In the genomic region with DNA sequence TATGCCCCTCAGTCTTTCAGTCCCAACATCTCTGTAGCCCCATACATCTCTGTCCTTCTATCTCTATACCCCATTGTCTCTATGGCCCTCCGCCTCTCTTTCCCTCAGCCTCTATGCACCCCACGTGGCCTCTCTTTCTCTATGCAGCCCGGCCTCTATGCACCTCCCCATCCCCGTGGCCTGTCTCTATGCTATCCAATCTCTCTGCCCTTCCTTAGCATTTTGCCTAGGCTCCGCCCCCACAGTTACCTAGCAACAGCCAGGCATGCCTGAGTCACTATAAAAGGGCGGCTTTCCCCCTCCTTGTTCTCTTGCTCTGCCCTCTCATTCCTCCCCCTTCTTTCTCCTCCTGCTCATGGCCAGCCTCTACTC, we compare ENCODE assay signal across 8 mouse cellular contexts. TPM values are rescaled to one million over a fixed set of nuclear protein-coding genes. Genes with fewer than 3 reads are reported as not detected.
DNase-seq lines count a peak whose midpoint lies in the region; ATAC-seq and TF ChIP-seq lines count a peak whose summit lies in the region.

No protein-coding gene starts in this region.

- CTCF ChIA-PET in Patski (lab: Charles Lee) = no interaction called here

- H3K4me1 ChIP-seq in hindbrain, embryonic 13.5 days (replicated peaks) = no peaks in the 10 kb centered on the region

- peak overlapping the region; percentile 90 for H3K27ac ChIP-seq in hindbrain, embryonic 13.5 days

- H3K9ac ChIP-seq in hindbrain, embryonic 13.5 days = peak overlapping the region; percentile 69

- POLR2A ChIA-PET in Patski (lab: Charles Lee) = no interaction called here

- 23% methylated on average over 6 of the region's 6 CpGs for WGBS in hindbrain, embryonic 13.5 days

- in situ Hi-C loops in Patski (cut with MboI; ENCODE audit: low pct_unique_long_range_greater_than_20kb) = no loop called here

- no peak for TF ChIP-seq CTCF in Patski (IDR thresholded peaks at IDR 0.05)

- H3K27me3 ChIP-seq in Patski = peaks cover 16% of the 10 kb centered on the region
- H3K27me3 ChIP-seq in hindbrain, embryonic 13.5 days = no peaks in the 10 kb centered on the region

- DNase-seq in Patski (ENCODE audit: low read depth, low spot score) = no peak
- peak; percentile 80 to 88 for DNase-seq in cerebellum, postnatal 14 days
- DNase-seq in frontal cortex, postnatal 14 days (ENCODE audit: low spot score in 2 of 2) = peak; percentile 44 to 68
- DNase-seq in layer of hippocampus, postnatal 14 days (ENCODE audit: low spot score in 2 of 2) = peak; percentile 37 to 68
- DNase-seq in lung, postnatal 10 days = peak; percentile 91
- peak; percentile 88 for DNase-seq in retina, embryonic 14.5 days (ENCODE audit: low spot score)
- DNase-seq in thymus, postnatal 36 days = peak; percentile 79 to 88

- H3K9me3 ChIP-seq in hindbrain, embryonic 13.5 days = no peaks in the 10 kb centered on the region

- H3K36me3 ChIP-seq in hindbrain, embryonic 13.5 days = no peaks in the 10 kb centered on the region

- peak; percentile 23 for ATAC-seq in Patski
- ATAC-seq in hindbrain, embryonic 13.5 days (ENCODE audit: low FRiP score) = peak; percentile 93

- peak overlapping the region; percentile 54 for H3K4me2 ChIP-seq in hindbrain, embryonic 13.5 days

- peak overlapping the region; percentile 41 for H3K4me3 ChIP-seq in hindbrain, embryonic 13.5 days

RNA-seq across cellular contexts. Expression of gene Las1l, which starts 11.8 kb away (rescaled TPM):
- 71.2 TPM for polyA plus RNA-seq in Patski (2021)
- 97.7 and 105 TPM in 2 replicates for polyA plus RNA-seq in hindbrain, embryonic 13.5 days (2015; fragmentation: Nextera tagmentation; extraction: Ambion mirVana)
- total RNA-seq in layer of hippocampus, postnatal 14 days (2021) = 10 to 100 TPM; 62.1 to 63.4 TPM
